Mouse (Mus musculus) lung, adult 2 months (tissue): ENCODE results near the gene Dbi. TPM values are rescaled to one million over a fixed set of nuclear protein-coding genes. Genes with fewer than 3 reads are reported as not detected.

Experiments
- DNase-seq: peaks from one replicate; pipeline ENCODE4 v3.0.0; 2022
- H3K4me1 ChIP-seq: fragments of 200-500 bp; 2 replicates; pipeline ENCODE4 v1.6.1; 2011; ENCODE audit warnings: low read length; ENCODE audit not compliant: control insufficient read depth, insufficient read depth
- H3K4me3 ChIP-seq: fragments of 200-500 bp; replicated peaks from 2 replicates; pipeline ENCODE3; 2011; ENCODE audit warnings: low read depth, mild to moderate bottlenecking, control low read depth, low read length; ENCODE audit errors: extremely low read depth
- CTCF ChIP-seq: fragments of 200-500 bp; IDR thresholded peaks from 2 replicates; pipeline ENCODE4 v1.5.1; 2011; ENCODE audit warnings: mild to moderate bottlenecking, low read length, control low read depth; ENCODE audit not compliant: insufficient read depth
- POLR2A ChIP-seq: fragments of 200-500 bp; IDR thresholded peaks from 2 replicates; pipeline ENCODE4 v1.6.1; 2011; ENCODE audit warnings: low read depth, mild to moderate bottlenecking, control low read depth, low read length, borderline replicate concordance; ENCODE audit errors: extremely low read depth
- WGBS: fragments of 180-500 bp; shearing (Covaris S2); methylation state at CpG from one replicate; pipeline ENCODE4 v1.1.7; 2018; 5-methylcytosine and 5-hydroxymethylcytosine counted together
- polyA plus RNA-seq: library from polyadenylated mRNA; depleted of rRNA; stranded (reverse); fragments of >200 nt; gene quantifications from 2 replicates; pipeline ENCODE4 v1.2.3, GENCODE M21; 2012

The Dbi gene
- polyA plus RNA-seq, 1 experiment = 281 TPM

- WGBS = 63% methylated on average over 13 of the region's 13 CpGs
- DNase-seq = no peak
- TF ChIP-seq CTCF (no peak), POLR2A (no peak)
- H3K4me3 ChIP-seq = no peak overlapping the region
- H3K4me1 ChIP-seq = no peaks in the 10 kb centered on the region
Observed at GRCm38 (mm10) chr1:120086644-120087043, 34.2 kb downstream of the Dbi start.

- 76% methylated on average over 3 of the region's 3 CpGs for WGBS
- H3K4me1 ChIP-seq = no peaks in the 10 kb centered on the region
- TF ChIP-seq CTCF (no peak), POLR2A (no peak)
- DNase-seq = no peak
- no peak overlapping the region for H3K4me3 ChIP-seq
Observed at GRCm38 (mm10) chr1:120085696-120086095, 35.2 kb downstream of the Dbi start.

GRCm38 (mm10) chr1:120083921-120084517 is 36.9 kb downstream of the Dbi start:
- DNase-seq = no peak
- 29% methylated on average over 5 of the region's 5 CpGs for WGBS
- TF ChIP-seq CTCF = no peak
- TF ChIP-seq POLR2A = no peak
- no peak overlapping the region for H3K4me3 ChIP-seq
- H3K4me1 ChIP-seq = no peaks in the 10 kb centered on the region

GRCm38 (mm10) chr1:120082957-120083585 is 37.8 kb downstream of the Dbi start:
- Histone ChIP-seq H3K4me3 (no peak overlapping the region), H3K4me1 (no peaks in the 10 kb centered on the region)
- 21% methylated on average over 7 of the region's 7 CpGs for WGBS
- DNase-seq = peak; percentile 58
- TF ChIP-seq POLR2A = no peak
- TF ChIP-seq CTCF = no peak

- 93% methylated on average over 1 of the region's 1 CpGs for WGBS
- 0 out of 2 replicates have a peak, but pooled peaks cover under 1% of the 10 kb centered on the region for H3K4me1 ChIP-seq
- no peak overlapping the region for H3K4me3 ChIP-seq
- TF ChIP-seq CTCF = no peak
- TF ChIP-seq POLR2A = no peak
- no peak for DNase-seq
Observed at GRCm38 (mm10) chr1:120080632-120081031, 40.2 kb downstream of the Dbi start.

GRCm38 (mm10) chr1:120077746-120078410 is 43.0 kb downstream of the Dbi start:
- no peak for DNase-seq
- no peak overlapping the region for H3K4me3 ChIP-seq
- H3K4me1 ChIP-seq = peaks cover 13% of the 10 kb centered on the region
- no peak for TF ChIP-seq CTCF
- TF ChIP-seq POLR2A = no peak
- 51% methylated on average over 9 of the region's 9 CpGs for WGBS

- H3K4me3 ChIP-seq = no peak overlapping the region
- DNase-seq = no peak
- peaks cover 17% of the 10 kb centered on the region for H3K4me1 ChIP-seq
- TF ChIP-seq CTCF (no peak), POLR2A (no peak)
- 34% methylated on average over 5 of the region's 5 CpGs for WGBS
Observed at GRCm38 (mm10) chr1:120075507-120075906, 45.4 kb downstream of the Dbi start.

- 43% methylated on average over 4 of the region's 4 CpGs for WGBS
- TF ChIP-seq CTCF = no peak
- TF ChIP-seq POLR2A = no peak
- no peak overlapping the region for H3K4me3 ChIP-seq
- peak; percentile 47 for DNase-seq
- H3K4me1 ChIP-seq = peaks cover 17% of the 10 kb centered on the region
Observed at GRCm38 (mm10) chr1:120074931-120075330, 45.9 kb downstream of the Dbi start.

- no peak for DNase-seq
- whole genome bisulfite sequencing = 34% methylated on average over 4 of the region's 4 CpGs
- TF ChIP-seq CTCF = no peak
- TF ChIP-seq POLR2A = no peak
- no peak overlapping the region for H3K4me3 ChIP-seq
- H3K4me1 ChIP-seq = peaks cover 17% of the 10 kb centered on the region
Observed at GRCm38 (mm10) chr1:120074307-120074702, 46.6 kb downstream of the Dbi start.

- peaks cover 17% of the 10 kb centered on the region for H3K4me1 ChIP-seq
Observed at GRCm38 (mm10) chr1:120073519-120074306, 47.2 kb downstream of the Dbi start, which contains the start of gene Tmem37. Gene Tmem37, minus strand, starts transcription at chr1:120074074.

More at GRCm38 (mm10) chr1:120073519-120074306, 47.2 kb downstream of the Dbi start, which contains the start of gene Tmem37:
- H3K4me3 ChIP-seq = peak within 1 kb of the TSS; percentile 59
- WGBS = 4% methylated on average over 40 of the region's 40 CpGs
- peak; percentile 74 for DNase-seq
- TF ChIP-seq CTCF (no peak), POLR2A (peak; percentile 76; the same call in 1 of the 2 replicates)
